Mouse (Mus musculus): Measurements from ENCODE around the gene Txn1. TPM values are rescaled to one million over a fixed set of nuclear protein-coding genes. Genes with fewer than 3 reads are reported as not detected.

Txn1 gene
- polyA plus RNA-seq, 1 experiment from 2014 or later = 316 TPM

GRCm38 (mm10) chr4:57924556-57925071, 31.6 kb downstream of the Txn1 start:
- DNase-seq (ENCODE audit: low spot score) (no peak), ATAC-seq (ENCODE audit: low FRiP score) (no peak)
- H3K27me3 ChIP-seq (ENCODE audit: control insufficient read depth, insufficient read depth, low read length) = no peaks in the 10 kb centered on the region
- no peak overlapping the region for H3K9ac ChIP-seq
- no peaks in the 10 kb centered on the region for H3K9me3 ChIP-seq (ENCODE audit: control insufficient read depth, low read length)
- peaks cover 6% of the 10 kb centered on the region; the same call in 1 of the 2 replicates for H3K4me1 ChIP-seq (replicated peaks; ENCODE audit: control insufficient read depth, insufficient read depth, low read length)
- no peaks in the 10 kb centered on the region for H3K36me3 ChIP-seq (replicated peaks; ENCODE audit: control insufficient read depth, insufficient read depth)
- no peak overlapping the region for H3K27ac ChIP-seq
- no peak overlapping the region for H3K4me2 ChIP-seq (replicated peaks)
- WGBS = 73% methylated on average over 6 of the region's 6 CpGs
- H3K4me3 ChIP-seq (replicated peaks; ENCODE audit: low read length) = no peak overlapping the region

DNA sequence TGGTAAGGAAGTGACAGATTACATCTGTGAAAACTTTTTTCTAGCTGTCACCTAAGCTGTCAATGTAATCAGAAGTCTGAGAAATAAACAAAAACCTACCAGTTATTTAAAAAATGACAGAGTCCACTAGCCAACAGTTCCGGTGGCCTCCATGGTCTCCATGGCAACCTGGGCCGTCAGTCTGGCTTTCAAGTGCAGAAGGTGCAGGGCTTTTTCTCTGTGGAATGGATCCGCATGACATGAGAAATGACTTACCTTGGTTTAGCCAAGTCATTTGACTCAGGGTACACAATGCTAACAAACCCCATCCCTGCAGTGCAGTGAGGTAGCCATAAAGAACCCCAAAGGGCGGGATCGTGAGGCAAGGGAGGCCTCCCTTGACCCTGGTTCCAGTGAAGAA, 34.0 kb downstream of the Txn1 start:
- no peak overlapping the region for H3K4me2 ChIP-seq (replicated peaks)
- H3K4me3 ChIP-seq (replicated peaks; ENCODE audit: low read length) = no peak overlapping the region
- H3K9ac ChIP-seq = no peak overlapping the region
- DNase-seq (ENCODE audit: low spot score) (no peak), ATAC-seq (ENCODE audit: low FRiP score) (peak; percentile 37; the same call in 1 of the 2 replicates)
- H3K27ac ChIP-seq = no peak overlapping the region
- WGBS = 15% methylated on average over 5 of the region's 5 CpGs
- no peaks in the 10 kb centered on the region for H3K27me3 ChIP-seq (ENCODE audit: control insufficient read depth, insufficient read depth, low read length)
- peaks cover 6% of the 10 kb centered on the region; the same call in 1 of the 2 replicates for H3K4me1 ChIP-seq (replicated peaks; ENCODE audit: control insufficient read depth, insufficient read depth, low read length)
- no peaks in the 10 kb centered on the region for H3K36me3 ChIP-seq (replicated peaks; ENCODE audit: control insufficient read depth, insufficient read depth)
- no peaks in the 10 kb centered on the region for H3K9me3 ChIP-seq (ENCODE audit: control insufficient read depth, low read length)

DNA sequence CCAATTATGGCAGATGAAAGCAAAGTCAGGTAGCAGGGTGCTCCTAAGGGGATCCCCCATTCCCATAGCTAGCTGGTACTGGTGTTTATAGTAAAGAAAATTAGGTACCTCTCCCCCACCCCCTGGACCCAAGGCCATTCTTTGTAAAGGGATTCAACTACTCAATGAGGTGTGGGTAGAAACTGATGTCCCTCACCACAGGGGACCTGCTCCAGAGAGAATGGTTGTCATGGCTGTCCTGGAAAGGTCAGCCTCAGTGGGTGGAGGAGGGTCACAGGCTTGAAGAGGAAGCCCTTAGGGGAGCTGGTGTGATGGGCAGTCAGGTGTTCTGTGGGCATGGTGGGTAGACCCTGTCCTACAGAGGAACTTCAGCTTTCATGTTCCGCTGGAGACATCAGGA, 35.7 kb downstream of the Txn1 start:
- 58% methylated on average over 1 of the region's 1 CpGs for WGBS
- no peaks in the 10 kb centered on the region for H3K36me3 ChIP-seq (replicated peaks; ENCODE audit: control insufficient read depth, insufficient read depth)
- H3K27me3 ChIP-seq (ENCODE audit: control insufficient read depth, insufficient read depth, low read length) = peaks cover 4% of the 10 kb centered on the region; the same call in 1 of the 2 replicates
- peaks cover 6% of the 10 kb centered on the region; the same call in 1 of the 2 replicates for H3K4me1 ChIP-seq (replicated peaks; ENCODE audit: control insufficient read depth, insufficient read depth, low read length)
- no peak overlapping the region for H3K27ac ChIP-seq
- H3K9me3 ChIP-seq (ENCODE audit: control insufficient read depth, low read length) = no peaks in the 10 kb centered on the region
- no peak overlapping the region for H3K9ac ChIP-seq
- ATAC-seq (ENCODE audit: low FRiP score) = no peak
- no peak overlapping the region for H3K4me2 ChIP-seq (replicated peaks)
- no peak overlapping the region for H3K4me3 ChIP-seq (replicated peaks; ENCODE audit: low read length)
- no peak for DNase-seq (ENCODE audit: low spot score)

DNA sequence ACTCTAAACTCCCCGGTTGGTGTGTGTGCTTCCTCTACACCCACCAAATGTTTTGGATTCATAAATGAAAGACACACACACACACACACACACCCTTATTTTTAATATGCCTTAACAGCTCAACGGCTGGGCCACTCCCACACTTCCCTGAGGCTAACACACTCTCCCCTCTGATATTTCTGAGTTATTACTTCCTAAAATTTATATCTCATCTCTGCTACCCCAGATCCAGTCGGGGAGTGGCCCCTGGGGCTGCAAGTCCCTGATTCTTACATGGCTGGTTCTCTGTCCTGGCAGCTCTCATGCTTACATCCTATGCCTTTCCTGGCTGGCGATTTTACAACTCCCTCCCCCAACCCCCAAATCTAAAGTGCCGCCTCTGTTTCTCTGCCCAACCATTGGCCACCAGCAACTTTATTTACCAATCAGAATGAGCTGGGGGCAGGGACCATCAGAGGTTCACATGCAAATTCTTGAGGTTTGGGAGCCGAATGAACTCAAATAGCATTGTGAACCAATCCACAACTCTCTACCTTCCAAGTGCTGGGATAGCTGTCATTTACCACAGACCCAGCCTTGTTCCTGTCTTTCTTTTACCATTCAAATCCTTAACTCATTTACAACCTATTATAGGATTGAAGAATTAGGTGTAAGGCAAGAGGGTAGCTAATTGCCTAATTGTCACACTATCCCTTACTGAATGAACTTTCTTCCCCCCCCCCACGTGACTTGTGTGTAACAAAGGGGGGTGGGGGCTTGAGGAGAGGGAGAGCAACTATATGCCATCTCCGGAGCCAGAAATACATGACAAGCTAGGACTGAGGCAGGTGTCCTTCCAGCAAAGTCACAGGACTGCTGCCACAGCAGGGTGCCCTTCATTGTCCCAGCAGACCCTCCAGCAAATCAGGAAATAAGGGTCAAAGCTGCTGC, 36.5 kb downstream of the Txn1 start:
- H3K27ac ChIP-seq = no peak overlapping the region
- 19% methylated on average over 8 of the region's 8 CpGs for WGBS
- no peak overlapping the region for H3K4me2 ChIP-seq (replicated peaks)
- no peaks in the 10 kb centered on the region for H3K36me3 ChIP-seq (replicated peaks; ENCODE audit: control insufficient read depth, insufficient read depth)
- H3K9me3 ChIP-seq (ENCODE audit: control insufficient read depth, low read length) = no peaks in the 10 kb centered on the region
- no peak for DNase-seq (ENCODE audit: low spot score)
- peaks cover 6% of the 10 kb centered on the region; the same call in 1 of the 2 replicates for H3K4me1 ChIP-seq (replicated peaks; ENCODE audit: control insufficient read depth, insufficient read depth, low read length)
- no peak overlapping the region for H3K4me3 ChIP-seq (replicated peaks; ENCODE audit: low read length)
- H3K9ac ChIP-seq = no peak overlapping the region
- H3K27me3 ChIP-seq (ENCODE audit: control insufficient read depth, insufficient read depth, low read length) = peaks cover 4% of the 10 kb centered on the region; the same call in 1 of the 2 replicates
- peak; percentile 17; the same call in 1 of the 2 replicates for ATAC-seq (ENCODE audit: low FRiP score)

GRCm38 (mm10) chr4:57916711-57917110, 39.5 kb downstream of the Txn1 start:
- no peak for ATAC-seq (ENCODE audit: low FRiP score)
- WGBS = 85% methylated on average over 4 of the region's 4 CpGs

GRCm38 (mm10) chr4:57916201-57916661, 40.0 kb downstream of the Txn1 start, which contains the start of gene D630039A03Rik:
D630039A03Rik (minus strand) TSS chr4:57916297.
- 32% methylated on average over 9 of the region's 9 CpGs for WGBS
- Histone ChIP-seq H3K36me3 (replicated peaks; ENCODE audit: control insufficient read depth, insufficient read depth) (no peaks in the 10 kb centered on the region), H3K27me3 (ENCODE audit: control insufficient read depth, insufficient read depth, low read length) (peaks cover 4% of the 10 kb centered on the region; the same call in 1 of the 2 replicates), H3K4me3 (replicated peaks; ENCODE audit: low read length) (no peak within 1 kb of the TSS), H3K9ac (no peak within 1 kb of the TSS), H3K9me3 (ENCODE audit: control insufficient read depth, low read length) (no peaks in the 10 kb centered on the region), H3K4me1 (replicated peaks; ENCODE audit: control insufficient read depth, insufficient read depth, low read length) (no peaks in the 10 kb centered on the region), H3K4me2 (replicated peaks) (no peak within 1 kb of the TSS; the same call in 1 of the 2 replicates), H3K27ac (no peak within 1 kb of the TSS)
- ATAC-seq (ENCODE audit: low FRiP score) (no peak), DNase-seq (ENCODE audit: low spot score) (no peak)

More at GRCm38 (mm10) chr4:57916711-57917110, 39.5 kb downstream of the Txn1 start:
- Histone ChIP-seq H3K4me3 (replicated peaks; ENCODE audit: low read length) (no peak overlapping the region), H3K36me3 (replicated peaks; ENCODE audit: control insufficient read depth, insufficient read depth) (no peaks in the 10 kb centered on the region), H3K9ac (no peak overlapping the region), H3K27me3 (ENCODE audit: control insufficient read depth, insufficient read depth, low read length) (peaks cover 4% of the 10 kb centered on the region; the same call in 1 of the 2 replicates), H3K4me1 (replicated peaks; ENCODE audit: control insufficient read depth, insufficient read depth, low read length) (no peaks in the 10 kb centered on the region), H3K9me3 (ENCODE audit: control insufficient read depth, low read length) (no peaks in the 10 kb centered on the region), H3K4me2 (replicated peaks) (no peak overlapping the region), H3K27ac (no peak overlapping the region)
- DNase-seq (ENCODE audit: low spot score) = no peak

DNA sequence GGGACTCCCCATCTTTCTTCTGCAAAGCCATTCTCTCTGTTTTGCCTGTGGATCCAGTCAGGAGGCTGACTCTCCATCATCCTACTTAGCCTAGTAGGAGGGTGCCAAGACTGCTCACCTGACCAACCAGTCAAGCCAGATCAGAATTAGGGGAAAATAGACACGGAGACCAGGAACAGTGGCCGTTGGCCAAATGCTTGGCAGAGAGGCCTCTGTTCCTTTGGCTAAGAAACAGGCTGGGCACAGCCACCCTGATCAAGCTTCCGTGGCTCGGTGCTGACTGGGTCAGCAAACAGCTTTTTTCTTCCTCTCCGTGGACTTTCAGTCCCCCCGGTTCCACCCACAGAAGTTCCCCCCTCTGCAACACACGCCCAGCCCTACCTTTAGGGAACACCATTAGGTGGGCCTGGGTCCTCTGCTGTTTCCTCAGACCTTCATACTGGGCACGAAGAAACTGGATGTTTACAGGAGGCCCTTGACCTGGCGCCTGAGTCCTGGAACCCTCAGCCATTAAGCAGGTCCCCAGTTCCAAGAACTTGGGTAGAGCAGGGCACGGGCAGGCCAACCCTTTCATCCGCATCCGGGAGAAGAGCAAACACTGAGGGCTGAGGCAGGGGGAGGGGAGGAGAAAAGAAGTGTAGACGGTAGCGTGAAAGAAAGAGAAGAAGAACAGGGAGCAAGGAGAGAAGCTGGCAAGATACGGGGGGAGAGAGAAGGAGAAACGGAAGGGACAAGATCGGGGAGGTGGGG, 40.8 kb downstream of the Txn1 start:
- H3K36me3 ChIP-seq (replicated peaks; ENCODE audit: control insufficient read depth, insufficient read depth) = no peaks in the 10 kb centered on the region
- WGBS = 40% methylated on average over 17 of the region's 17 CpGs
- H3K27ac ChIP-seq = no peak overlapping the region
- H3K4me1 ChIP-seq (replicated peaks; ENCODE audit: control insufficient read depth, insufficient read depth, low read length) = no peaks in the 10 kb centered on the region
- H3K9ac ChIP-seq = no peak overlapping the region
- H3K9me3 ChIP-seq (ENCODE audit: control insufficient read depth, low read length) = no peaks in the 10 kb centered on the region
- DNase-seq (ENCODE audit: low spot score) (no peak), ATAC-seq (ENCODE audit: low FRiP score) (no peak)
- H3K4me2 ChIP-seq (replicated peaks) = no peak overlapping the region; the same call in 1 of the 2 replicates
- no peak overlapping the region for H3K4me3 ChIP-seq (replicated peaks; ENCODE audit: low read length)
- peaks cover 4% of the 10 kb centered on the region; the same call in 1 of the 2 replicates for H3K27me3 ChIP-seq (ENCODE audit: control insufficient read depth, insufficient read depth, low read length)

DNA sequence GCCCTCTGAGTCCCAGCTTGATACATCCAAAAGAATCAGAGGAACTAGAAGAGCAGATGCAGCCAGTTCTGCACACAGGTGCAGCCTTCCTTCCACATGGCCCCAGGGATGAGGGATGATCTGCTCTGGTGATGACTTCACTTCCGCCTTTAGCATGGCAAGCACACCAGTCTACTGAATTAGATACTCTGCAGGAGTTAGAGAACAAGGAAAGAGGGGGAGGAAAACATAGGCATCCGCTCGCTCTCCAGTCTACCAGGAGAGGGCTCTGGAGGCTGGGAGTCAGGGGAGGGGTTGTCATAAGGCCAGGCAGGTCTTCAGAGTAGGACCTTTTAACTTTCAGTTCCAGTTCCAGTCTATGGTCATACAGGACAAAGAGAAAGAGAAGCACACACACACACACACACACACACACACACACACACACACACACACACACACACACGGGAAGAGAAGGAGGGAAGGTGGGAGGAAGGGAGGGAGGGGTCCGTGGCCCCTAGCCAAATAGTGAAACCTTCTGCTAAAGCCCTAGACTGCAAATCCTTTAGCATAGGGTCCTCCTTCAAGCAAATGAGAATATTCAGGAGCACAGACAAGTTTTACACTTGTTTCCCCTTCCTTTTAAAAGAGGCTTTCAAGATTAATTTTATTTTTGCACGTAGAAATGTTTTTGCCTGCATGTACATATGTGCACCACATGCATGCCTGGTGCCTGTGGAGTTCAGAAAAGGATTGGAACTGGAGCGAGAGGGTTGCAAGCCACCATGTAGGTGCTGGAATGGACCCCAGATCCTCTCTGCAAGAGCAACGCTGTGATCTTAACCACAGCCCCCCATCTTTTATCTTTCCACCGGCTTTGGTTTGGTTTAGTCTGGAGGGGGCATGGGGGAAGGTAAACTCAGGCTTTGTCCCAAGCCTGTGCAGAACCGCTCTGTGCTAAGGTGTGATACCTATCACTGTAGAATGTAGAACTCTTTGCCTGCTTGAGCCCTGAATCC, 41.7 kb downstream of the Txn1 start:
- no peak for DNase-seq (ENCODE audit: low spot score)
- no peak overlapping the region for H3K9ac ChIP-seq
- no peak for ATAC-seq (ENCODE audit: low FRiP score)
- no peaks in the 10 kb centered on the region for H3K9me3 ChIP-seq (ENCODE audit: control insufficient read depth, low read length)
- no peak overlapping the region for H3K4me2 ChIP-seq (replicated peaks)
- H3K4me3 ChIP-seq (replicated peaks; ENCODE audit: low read length) = no peak overlapping the region
- peaks cover 4% of the 10 kb centered on the region; the same call in 1 of the 2 replicates for H3K27me3 ChIP-seq (ENCODE audit: control insufficient read depth, insufficient read depth, low read length)
- no peaks in the 10 kb centered on the region for H3K4me1 ChIP-seq (replicated peaks; ENCODE audit: control insufficient read depth, insufficient read depth, low read length)
- no peaks in the 10 kb centered on the region for H3K36me3 ChIP-seq (replicated peaks; ENCODE audit: control insufficient read depth, insufficient read depth)
- H3K27ac ChIP-seq = no peak overlapping the region
- WGBS = 82% methylated on average over 10 of the region's 10 CpGs
